Mouse (Mus musculus): ENCODE measurements around the gene Hcfc1r1. TPM values are rescaled to one million over a fixed set of nuclear protein-coding genes. Genes with fewer than 3 reads are reported as not detected.
A peak's percentile ranks its signal among the peaks of the same experiment; 100 is the strongest.

Hcfc1r1 gene
- polyA plus RNA-seq, 1 experiment, result 204 TPM

- WGBS, result 32% methylated on average over 9 of the region's 9 CpGs
- DNase-seq (ENCODE audit: low read depth, low spot score), result no peak
Observed at GRCm38 (mm10) chr17:23674271-23674952, 1.0 kb downstream of the Hcfc1r1 start.

- WGBS, result 24% methylated on average over 5 of the region's 5 CpGs
- DNase-seq (ENCODE audit: low read depth, low spot score), result no peak
Observed at GRCm38 (mm10) chr17:23675127-23675526, 1.7 kb downstream of the Hcfc1r1 start.

- WGBS, result 15% methylated on average over 15 of the region's 15 CpGs
- DNase-seq (ENCODE audit: low read depth, low spot score), result no peak
Observed at GRCm38 (mm10) chr17:23675564-23676281, 2.3 kb downstream of the Hcfc1r1 start.

DNA sequence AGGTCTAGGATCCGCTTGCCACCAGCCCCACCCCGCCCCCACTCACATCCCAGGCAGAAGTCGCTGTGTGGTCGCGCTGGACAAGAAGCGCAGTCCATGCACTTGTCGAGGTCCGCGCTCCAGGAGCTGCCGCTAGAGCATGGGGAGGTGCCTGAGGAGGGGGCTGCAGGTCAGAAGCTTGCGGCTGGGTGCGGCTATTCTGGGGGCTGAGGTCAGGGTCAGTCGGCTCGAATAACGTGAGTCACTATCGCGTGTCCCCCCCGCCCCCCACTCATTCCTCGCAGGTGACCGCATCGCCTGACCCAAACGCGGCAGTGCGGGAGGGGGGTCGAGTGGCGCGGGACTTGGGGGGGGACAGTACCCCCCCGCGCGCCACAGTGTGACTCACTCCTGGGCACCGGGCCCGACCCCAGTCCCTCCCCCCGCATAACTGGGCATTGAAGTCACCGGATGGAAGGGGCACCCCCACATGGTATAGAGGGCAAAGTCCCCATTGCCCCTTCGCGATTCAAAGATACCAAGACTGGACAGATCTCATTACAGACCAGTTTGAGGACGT, 3.2 kb downstream of the Hcfc1r1 start:
- no peak for DNase-seq (ENCODE audit: low read depth, low spot score)
- 2% methylated on average over 37 of the region's 37 CpGs for WGBS

- WGBS, result under 1% methylated on average over 34 of the region's 34 CpGs
- DNase-seq (ENCODE audit: low read depth, low spot score), result no peak
Observed at GRCm38 (mm10) chr17:23677236-23677679, 3.9 kb downstream of the Hcfc1r1 start, which contains the start of gene Tnfrsf12a. Tnfrsf12a (minus strand) TSS chr17:23677468.

DNA sequence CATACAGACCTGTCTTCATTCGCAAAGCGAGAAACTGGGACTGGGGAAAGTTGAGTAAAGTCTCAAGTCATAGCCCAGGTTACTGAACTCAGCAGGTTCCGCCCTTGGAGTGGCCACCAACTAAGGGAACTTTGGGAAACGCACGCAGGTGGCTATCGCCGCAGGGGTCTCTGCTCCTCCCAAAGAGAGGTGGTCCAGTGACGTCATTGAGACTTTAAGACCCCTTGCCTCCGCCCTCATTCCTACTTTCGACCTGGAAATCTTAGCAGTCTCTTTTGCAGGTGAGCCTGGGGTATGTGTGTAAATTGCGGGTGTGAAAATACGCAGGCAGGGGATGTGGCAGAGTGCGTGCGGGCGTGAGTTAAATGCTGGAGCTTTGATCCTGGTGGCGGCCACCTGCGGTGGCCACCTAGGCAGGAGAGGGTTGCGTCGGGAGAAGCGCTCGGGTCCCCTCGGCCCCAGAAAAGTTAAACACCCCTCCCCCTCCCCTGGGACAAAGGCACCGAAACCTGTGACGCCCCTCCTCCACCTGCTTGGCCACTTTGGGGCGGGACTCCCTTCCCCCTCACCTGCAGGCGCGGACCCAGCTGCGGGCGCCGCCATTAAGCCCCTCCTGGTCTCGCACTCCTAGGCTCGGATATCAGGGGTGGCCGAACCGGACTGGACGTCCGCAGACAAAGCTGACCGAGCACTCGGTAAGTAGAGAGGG, 5.9 kb downstream of the Hcfc1r1 start, which contains the start of gene Cldn6:
Gene Cldn6 (plus strand): TSS at position 123 of the 709 bp plus-strand sequence.
- no peak for DNase-seq (ENCODE audit: low read depth, low spot score)
- WGBS, result 15% methylated on average over 38 of the region's 38 CpGs

DNA sequence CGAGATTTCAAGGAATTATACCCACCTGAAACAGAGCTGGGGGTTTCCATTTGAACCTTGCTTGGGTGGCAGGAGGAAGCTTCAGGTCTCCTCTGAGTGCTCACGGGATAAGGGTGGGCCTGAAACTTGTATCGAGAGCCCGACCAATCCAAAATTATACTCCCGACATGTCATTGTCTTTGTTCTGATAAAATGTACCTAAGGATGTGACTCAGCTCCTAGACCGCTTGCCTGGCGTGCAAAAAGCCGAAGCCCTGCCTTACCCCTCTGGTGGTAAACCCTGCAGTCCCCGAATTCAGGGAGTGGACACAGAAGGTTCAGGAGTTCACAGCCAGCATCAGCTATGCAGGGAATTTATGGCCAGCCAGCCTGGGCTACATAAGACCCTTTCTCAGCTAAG, 6.9 kb downstream of the Hcfc1r1 start:
- WGBS, result 77% methylated on average over 9 of the region's 9 CpGs
- DNase-seq (ENCODE audit: low read depth, low spot score), result no peak

- 29% methylated on average over 10 of the region's 10 CpGs for WGBS
- DNase-seq (ENCODE audit: low read depth, low spot score), result no peak
Observed at GRCm38 (mm10) chr17:23681086-23681485, 7.7 kb downstream of the Hcfc1r1 start.

DNA sequence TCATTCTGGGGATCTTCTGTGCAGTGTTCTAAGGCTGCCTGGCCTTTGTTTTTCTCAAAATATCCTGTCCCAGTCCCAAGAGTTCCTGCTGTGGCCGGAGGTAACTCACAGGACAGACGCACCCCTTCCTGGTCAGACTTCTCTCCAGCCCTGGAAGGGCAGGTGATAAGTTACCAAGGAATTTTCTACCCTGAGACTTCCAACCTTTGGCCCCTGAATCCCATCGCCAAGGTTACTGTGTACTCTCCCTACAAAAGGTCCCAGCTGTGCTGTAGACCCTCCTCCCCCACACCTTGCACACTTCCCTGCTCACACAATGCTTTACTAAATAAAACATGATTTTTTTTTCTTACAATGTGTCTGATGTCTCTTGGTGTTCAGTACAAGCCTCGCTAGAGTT, 8.7 kb downstream of the Hcfc1r1 start:
- WGBS, result 33% methylated on average over 4 of the region's 4 CpGs
- no peak for DNase-seq (ENCODE audit: low read depth, low spot score)

DNA sequence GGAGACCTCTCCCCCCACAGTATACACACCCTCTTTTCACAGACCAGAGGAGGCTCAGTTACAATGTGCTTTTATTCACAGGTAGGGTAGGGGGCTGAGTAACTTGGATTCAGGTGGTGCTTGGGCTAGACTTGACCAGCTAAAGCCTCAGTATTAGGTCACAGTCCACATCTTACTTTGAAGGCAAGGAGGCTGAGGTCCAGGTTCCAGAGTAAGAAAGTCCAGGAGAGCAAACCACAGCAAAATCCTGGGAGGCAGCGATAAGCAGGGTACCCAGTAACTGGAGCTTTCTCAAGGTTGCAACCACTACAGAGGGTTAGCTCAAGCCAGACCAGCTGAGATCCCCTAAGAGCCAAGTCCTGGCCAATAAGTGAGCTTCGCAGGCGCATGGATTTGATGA, 9.1 kb downstream of the Hcfc1r1 start:
- 84% methylated on average over 3 of the region's 3 CpGs for WGBS
- DNase-seq (ENCODE audit: low read depth, low spot score), result no peak

DNA sequence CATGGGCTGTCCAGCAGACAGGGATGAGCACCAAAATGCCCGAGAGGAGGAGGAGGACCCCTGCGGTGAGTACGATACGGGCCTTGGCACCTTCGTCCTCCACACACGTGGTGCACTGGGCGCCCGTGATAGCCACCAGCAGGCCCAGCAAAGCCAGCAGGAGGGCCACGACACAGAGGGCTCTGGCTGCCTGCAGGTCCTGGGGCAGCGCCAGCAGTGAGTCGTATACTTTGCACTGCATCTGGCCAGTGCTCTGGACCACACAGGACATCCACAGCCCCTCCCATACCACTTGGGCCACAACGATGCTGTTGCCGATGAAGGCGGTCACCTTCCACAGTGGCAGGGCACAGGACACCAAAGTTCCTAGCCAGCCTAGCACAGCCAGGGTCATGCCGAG, 9.8 kb downstream of the Hcfc1r1 start:
- WGBS, result 57% methylated on average over 15 of the region's 15 CpGs
- DNase-seq (ENCODE audit: low read depth, low spot score), result no peak

GRCm38 (mm10) chr17:23683856-23684672, 10.7 kb downstream of the Hcfc1r1 start, which contains the start of gene Cldn9:
Cldn9 (minus strand) TSS chr17:23684026.
- no peak for DNase-seq (ENCODE audit: low read depth, low spot score)
- WGBS, result 38% methylated on average over 15 of the region's 15 CpGs

GRCm38 (mm10) chr17:23694491-23694890, 21.1 kb downstream of the Hcfc1r1 start:
- DNase-seq (ENCODE audit: low read depth, low spot score), result no peak
- 61% methylated on average over 1 of the region's 1 CpGs for WGBS

- WGBS, result 72% methylated on average over 3 of the region's 3 CpGs
- DNase-seq (ENCODE audit: low read depth, low spot score), result no peak
Observed at GRCm38 (mm10) chr17:23695801-23696200, 22.4 kb downstream of the Hcfc1r1 start.

- 2% methylated on average over 84 of the region's 101 CpGs for WGBS
- no peak for DNase-seq (ENCODE audit: low read depth, low spot score)
Observed at GRCm38 (mm10) chr17:23699131-23700077, 26.0 kb downstream of the Hcfc1r1 start.

DNA sequence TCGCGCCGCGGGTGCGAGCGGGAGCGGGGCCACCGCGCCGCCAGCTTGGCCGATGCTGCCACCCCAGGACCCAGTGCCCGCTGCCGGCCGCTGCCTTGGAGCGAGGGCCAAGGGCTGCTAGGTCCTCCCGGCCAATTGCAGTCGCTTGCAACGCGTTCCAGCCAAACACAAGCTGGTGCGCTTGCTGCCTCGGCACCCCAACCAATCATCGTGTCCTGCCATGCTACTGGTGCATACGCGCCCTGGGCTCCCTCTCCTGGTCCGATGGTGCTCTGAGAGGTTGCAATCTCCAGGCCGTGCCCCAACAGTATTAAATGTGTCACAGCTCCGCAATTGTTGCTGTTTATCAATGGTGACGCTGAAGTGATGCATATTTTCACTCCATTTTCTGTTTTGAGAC, 26.7 kb downstream of the Hcfc1r1 start:
- DNase-seq (ENCODE audit: low read depth, low spot score), result peak; percentile 82
- WGBS, result under 1% methylated on average over 28 of the region's 28 CpGs

DNA sequence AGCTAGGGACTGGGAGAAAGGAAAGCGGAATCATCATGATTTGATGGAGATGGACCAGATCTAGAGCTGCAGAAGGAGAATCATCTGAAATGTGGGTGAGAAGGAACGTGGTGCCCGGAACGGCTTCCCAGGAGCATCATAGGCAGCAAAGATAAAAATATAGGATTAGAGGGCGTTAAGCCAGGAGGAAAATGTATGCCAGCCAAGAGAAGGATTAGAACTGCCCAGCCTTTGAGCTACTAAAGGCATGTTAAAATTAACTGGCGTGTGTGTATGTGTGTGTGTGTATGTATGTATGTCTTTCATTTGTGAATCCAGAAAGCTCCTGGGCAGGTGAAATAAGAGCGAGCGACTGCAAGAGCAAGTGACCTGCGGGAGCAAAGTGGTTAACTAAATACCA, 29.9 kb downstream of the Hcfc1r1 start:
- no peak for DNase-seq (ENCODE audit: low read depth, low spot score)
- WGBS, result 93% methylated on average over 9 of the region's 9 CpGs

- DNase-seq (ENCODE audit: low read depth, low spot score), result no peak
- 30% methylated on average over 7 of the region's 7 CpGs for WGBS
Observed at GRCm38 (mm10) chr17:23704741-23705140, 31.3 kb downstream of the Hcfc1r1 start.

Data from large intestine, adult 2 months (tissue).